Mouse (Mus musculus) heart, embryonic 14.5 days (tissue): ENCODE measurements around the gene Fv1. TPM values are rescaled to one million over a fixed set of nuclear protein-coding genes. Genes with fewer than 3 reads are reported as not detected.

Experiments used
- polyA plus RNA-seq: library from polyadenylated mRNA; unstranded; fragments of >200 nt; fragmentation: Nextera tagmentation; extraction: Ambion mirVana; gene quantifications from 2 replicates; pipeline ENCODE4 v1.2.1, GENCODE M21; 2014

Gene Fv1
- polyA plus RNA-seq, 1 experiment from 2014 or later: 8.8 TPM

Other genes with a start within 250 kb of the Fv1 start
- gene Zfp979, start 226.5 kb upstream of the Fv1 start, polyA plus RNA-seq: 3.5 and 4.1 TPM in 2 replicates
- not detected in 2 replicates for gene Zfp534, start 166.4 kb upstream of the Fv1 start, polyA plus RNA-seq
- gene Zfp984, start 59.2 kb upstream of the Fv1 start, polyA plus RNA-seq: 10.2 and 10.3 TPM in 2 replicates
- gene Zfp933, start 20.6 kb upstream of the Fv1 start, polyA plus RNA-seq: 3.9 and 4.4 TPM in 2 replicates
- gene Miip, start 163 bp upstream of the Fv1 start, polyA plus RNA-seq: 18.9 and 23.0 TPM in 2 replicates
- gene Mfn2, start 35.7 kb downstream of the Fv1 start, polyA plus RNA-seq: 107 and 117 TPM in 2 replicates
- gene Plod1, start 67.8 kb downstream of the Fv1 start, polyA plus RNA-seq: 50.1 and 50.7 TPM in 2 replicates
- gene 2510039O18Rik, start 71.9 kb downstream of the Fv1 start, polyA plus RNA-seq: 19.3 and 22.1 TPM in 2 replicates
- 180 and 234 TPM in 2 replicates for gene Nppb, start 116.8 kb downstream of the Fv1 start, polyA plus RNA-seq
- 7,026 and 7,623 TPM in 2 replicates for gene Nppa, start 131.7 kb downstream of the Fv1 start, polyA plus RNA-seq
- gene Clcn6, start 169.8 kb downstream of the Fv1 start, polyA plus RNA-seq: 5.4 and 6.1 TPM in 2 replicates
- 8.7 and 9.7 TPM in 2 replicates for gene Mthfr, start 170.1 kb downstream of the Fv1 start, polyA plus RNA-seq
- gene Agtrap, start 219.1 kb downstream of the Fv1 start, polyA plus RNA-seq: 19.5 and 20.0 TPM in 2 replicates